Mouse (Mus musculus) CD4-positive, CD25-positive, alpha-beta regulatory T cell, adult 4 months (primary cell): ENCODE measurements around the gene Cxcr4. TPM values are rescaled to one million over a fixed set of nuclear protein-coding genes. Genes with fewer than 3 reads are reported as not detected.

Source experiments
- ATAC-seq: one replicate; pipeline ENCODE4 v1.8.0; 2017
- polyA plus RNA-seq, 2 experiments: library from polyadenylated mRNA; unstranded; fragments of 100-300 nt; shearing (Covaris generic); gene quantifications; one replicate each; pipeline ENCODE4 v1.2.1; 2017

The Cxcr4 gene
- polyA plus RNA-seq, 2 experiments from 2014 or later, result 5.6 to 29.9 TPM

DNA sequence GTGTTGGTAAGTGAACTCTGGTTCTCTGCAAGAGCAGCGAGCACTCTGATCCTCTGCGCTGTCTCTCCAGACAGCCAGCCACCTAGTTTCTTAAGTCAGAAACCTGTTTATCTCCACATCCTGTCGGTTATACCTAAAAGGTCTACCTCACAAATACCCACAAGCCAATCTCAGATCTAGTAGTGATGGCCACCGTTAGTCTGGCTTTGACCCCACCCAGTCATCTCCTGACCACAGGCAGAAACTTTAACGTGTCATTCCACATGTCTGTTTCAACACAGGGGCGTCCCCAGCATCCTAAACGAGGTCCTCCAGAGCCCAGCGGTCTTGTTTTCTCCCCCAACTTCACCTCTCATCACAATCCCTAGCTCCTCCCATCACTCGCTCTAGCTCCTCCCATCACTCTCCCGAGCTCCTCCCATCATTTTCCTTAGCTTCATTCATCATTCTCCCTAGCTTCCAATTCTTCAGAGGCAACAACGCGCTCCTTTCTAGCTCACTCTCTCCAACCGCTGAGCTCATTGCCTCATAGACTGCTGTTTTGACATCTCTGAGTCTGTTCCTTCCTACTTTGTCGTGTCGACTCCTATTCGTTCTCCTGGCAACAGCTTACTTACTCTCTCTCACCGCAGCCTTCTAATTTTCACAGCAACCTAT, 22.0 kb downstream of the Cxcr4 start:
- peak; percentile 84 for ATAC-seq

DNA sequence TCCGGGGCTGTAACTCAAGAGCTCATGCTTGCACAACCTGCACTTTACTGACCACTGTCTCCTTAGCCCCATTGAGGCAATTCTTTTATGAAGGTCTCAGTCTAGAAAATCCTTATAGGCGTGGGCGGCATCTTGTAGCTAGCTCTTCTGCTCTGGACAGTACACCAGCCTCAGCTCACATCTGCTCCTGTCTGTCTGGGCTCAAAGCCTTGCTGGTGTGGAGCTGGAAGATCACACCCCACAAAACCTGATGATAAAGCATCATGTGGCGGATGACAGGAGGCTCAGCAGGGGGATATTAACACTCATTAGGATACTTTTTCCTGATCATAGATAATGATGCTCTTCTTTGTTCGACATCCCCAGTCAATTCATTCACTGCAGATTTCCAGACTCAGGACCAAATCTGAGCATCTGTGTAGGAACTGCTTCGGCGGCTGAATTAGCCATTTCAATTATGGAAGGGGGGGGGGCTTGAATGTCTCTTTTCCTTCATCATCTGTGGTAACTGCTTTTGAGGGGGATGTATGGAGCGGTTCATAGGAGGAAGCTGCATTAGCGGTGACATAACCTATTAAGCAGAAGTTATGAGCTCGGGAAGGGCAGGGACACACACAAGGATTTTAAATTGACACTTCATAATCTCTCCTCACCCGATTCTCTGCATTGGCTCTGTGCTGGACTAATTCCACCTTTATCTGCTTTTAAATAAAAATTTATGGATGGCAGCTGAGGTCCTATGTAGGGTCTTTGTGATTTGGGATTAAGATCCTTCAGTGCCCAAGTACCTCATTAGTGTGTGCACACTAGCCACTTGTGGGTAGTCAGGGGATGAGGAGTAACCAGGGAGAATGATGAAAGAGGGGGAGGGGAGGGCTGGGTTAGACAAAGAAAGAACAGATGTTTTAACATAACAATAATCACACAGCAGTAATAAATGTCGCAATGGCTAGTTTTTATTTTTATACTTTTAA, 24.6 kb downstream of the Cxcr4 start:
- ATAC-seq, result no peak

DNA sequence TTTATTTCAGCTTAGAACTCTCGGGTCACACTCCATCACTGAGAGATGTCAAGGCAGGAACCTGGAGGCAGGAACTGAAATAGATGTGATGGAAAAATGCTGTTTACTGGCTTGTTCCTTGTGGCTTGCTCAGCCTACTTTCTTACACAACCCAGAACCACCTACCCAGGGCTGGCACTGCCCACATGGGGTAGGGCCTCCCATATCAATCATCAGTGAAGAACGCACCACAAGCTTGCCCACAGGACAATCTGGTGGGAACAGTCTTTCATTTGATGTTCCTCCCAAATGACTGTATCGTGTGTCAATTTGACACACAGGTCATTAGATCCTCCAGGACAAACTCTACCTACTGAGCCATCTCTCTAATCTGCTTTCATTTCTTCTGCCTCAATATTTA, 28.2 kb downstream of the Cxcr4 start:
- no peak for ATAC-seq

DNA sequence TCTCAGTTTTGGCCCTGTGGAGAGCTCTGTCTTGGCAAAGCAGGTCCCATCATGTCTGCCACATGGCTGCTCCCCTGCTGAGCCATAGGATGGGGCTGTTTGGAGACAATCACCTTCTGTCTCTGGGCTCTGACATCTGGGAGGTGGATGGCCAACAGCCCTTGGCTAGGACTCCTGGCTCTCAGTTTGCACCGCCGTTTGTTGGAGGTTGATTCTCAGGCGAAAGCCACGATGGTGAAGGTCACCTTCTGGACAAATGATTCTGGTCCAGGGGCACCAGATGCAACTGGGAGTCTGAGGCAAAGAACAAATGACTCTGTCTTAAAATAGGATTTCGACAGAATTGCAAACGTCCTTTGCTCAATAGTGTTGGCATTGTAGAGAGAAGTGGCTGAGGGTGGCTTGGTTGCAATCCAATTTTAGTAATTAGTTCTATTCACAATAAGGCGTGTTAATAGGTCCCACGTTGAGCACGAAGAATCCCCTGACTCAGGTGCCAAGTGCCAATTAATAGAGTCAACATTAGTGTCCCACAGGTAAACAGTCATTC, 30.7 kb downstream of the Cxcr4 start:
- ATAC-seq, result no peak

DNA sequence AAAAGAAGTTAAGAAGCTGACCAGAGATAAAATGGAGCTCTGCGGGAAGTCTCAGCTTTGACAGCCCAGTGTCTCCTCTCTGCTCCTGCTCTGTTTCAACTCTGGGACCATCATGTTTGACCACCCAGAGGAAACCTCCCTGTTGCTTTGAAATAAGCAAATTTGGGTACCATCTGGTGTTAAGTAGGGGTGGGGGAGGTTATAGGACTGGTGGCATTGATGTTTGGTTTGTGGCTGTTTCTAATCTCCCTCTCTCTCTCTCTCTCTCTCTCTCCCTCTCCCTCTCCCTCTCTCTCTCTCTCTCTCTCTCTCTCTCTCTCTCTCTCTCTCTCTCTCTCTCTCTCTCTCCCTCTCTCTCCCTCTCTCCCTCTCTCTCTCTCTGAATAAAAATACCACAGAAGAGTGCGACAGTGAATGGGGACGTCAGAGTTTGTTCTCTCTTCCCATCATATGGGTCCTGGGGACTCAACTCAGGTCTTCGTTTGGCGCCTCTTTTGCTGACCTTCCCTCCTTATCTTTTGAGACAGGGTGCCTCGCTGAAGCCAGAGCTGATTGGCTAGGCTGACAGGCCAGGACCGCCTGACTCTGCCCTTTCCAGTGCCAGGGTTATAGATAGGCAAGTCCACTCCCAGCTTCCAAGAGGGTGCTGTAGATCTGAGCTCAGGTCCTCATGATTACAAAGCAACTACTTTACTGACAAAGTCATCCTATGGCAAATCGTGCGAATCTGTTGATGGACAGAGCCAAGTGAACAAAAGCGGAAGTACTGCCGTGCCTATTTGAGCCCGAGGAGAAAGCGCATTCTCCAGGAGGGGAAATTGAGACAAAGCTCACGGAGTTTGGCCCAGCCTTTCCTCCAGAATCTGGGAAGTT, 31.4 kb downstream of the Cxcr4 start:
- ATAC-seq, result no peak

DNA sequence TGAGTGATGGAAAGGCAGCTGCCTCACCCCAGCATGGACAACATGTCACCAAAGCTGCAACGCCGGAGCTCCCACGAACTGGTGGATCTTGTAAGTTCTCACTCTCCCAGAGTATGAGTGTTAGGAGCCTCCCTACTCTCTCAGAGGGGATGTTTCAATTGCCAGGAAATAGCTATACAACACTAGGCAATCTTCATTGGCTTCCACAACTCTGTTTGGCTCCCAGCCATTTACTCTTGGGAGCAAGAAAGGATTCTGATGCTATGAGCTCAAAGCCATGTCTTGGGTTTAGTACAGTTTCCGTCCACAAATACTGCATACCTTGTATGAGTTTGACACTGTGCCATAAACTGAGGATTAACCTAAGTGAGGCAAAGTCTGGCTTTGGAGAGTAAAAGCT, 34.1 kb downstream of the Cxcr4 start:
- ATAC-seq, result no peak

DNA sequence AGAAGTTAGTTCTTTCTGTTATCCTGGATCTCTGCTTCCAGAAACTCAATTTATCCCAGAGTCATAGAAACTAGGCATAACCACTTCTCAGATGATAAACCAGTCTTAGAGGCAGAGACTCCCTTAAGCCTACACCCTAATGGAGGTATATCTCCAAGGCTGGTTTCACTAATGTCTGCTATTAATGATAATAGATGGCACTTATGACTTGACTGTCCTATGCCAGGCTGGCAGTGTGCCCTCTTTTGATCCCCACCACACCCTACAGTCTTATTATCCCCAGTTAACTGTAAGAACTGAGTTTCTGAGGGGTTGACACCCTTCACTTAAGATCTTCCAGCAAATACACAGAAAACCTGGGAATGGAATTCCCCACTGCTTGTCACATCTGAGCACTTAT, 39.5 kb downstream of the Cxcr4 start:
- no peak for ATAC-seq

DNA sequence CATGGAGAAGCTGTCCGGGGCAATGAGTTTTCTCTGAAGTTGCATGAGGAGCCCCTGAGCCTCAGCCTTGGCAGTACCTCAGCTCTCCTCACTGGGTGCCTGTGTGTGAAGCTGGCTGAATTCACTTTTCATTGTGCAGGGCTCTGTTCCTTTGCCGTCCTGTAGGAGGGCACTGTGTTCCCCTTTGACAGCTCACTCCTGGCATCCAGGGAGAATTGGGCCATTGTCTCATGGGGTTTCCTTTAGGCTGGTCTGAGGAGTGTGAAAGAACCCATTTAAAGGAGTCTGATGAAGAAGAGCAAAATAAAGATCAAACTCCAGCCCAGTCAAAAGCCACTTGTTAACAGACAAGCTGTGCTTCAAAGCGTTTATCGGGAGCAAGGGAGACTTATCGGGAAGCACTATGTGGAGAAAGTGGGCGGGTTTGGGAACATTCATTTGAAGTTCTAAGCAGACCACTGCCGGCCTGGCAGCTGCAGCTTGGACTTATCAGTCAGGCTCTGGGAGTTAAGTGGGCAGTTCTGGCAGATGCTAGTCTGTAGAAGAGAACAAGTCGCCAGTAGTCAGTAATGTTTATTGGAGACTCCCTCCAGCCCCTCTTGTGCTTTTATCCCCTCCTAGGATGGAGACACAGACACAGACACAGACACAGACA, 40.2 kb downstream of the Cxcr4 start:
- ATAC-seq, result no peak

DNA sequence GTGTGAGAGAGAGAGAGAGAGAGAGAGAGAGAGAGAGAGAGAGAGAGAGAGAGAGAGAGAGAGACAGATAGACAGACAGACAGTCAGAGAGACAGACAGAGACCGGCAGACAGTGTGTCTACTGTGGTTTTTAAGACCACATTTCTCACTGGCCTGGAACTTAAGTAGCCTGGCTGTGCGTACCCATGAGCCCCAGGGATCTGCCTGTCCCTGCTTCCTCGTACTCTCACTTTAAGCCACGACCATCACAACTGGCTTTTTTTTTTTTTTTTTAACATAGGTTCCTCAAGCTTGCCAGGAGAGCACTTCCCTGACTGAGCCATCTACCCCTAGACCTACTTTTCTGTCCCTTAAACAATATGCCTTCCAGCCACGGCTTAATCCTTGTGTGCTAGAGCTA, 42.7 kb downstream of the Cxcr4 start:
- peak; percentile 31 for ATAC-seq

DNA sequence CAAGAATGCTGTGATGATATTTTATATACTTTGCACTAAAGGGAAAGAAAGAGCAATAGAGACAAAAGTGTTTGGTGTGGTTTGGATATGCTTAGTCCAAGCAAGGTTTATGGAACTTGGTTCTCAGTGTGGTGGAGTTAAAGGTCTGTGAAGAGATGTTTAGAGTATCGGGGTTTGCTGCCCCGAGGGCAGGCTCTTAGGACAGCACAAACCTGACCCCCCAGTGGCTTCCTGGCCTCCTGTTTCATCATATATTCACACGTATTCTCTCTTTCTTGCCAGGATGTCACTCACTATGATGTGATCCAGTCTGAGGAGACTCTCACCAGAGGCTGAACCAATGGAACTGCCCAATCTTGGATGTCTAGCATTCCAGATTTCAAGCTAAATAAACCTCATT, 43.1 kb downstream of the Cxcr4 start:
- ATAC-seq, result peak; percentile 44

DNA sequence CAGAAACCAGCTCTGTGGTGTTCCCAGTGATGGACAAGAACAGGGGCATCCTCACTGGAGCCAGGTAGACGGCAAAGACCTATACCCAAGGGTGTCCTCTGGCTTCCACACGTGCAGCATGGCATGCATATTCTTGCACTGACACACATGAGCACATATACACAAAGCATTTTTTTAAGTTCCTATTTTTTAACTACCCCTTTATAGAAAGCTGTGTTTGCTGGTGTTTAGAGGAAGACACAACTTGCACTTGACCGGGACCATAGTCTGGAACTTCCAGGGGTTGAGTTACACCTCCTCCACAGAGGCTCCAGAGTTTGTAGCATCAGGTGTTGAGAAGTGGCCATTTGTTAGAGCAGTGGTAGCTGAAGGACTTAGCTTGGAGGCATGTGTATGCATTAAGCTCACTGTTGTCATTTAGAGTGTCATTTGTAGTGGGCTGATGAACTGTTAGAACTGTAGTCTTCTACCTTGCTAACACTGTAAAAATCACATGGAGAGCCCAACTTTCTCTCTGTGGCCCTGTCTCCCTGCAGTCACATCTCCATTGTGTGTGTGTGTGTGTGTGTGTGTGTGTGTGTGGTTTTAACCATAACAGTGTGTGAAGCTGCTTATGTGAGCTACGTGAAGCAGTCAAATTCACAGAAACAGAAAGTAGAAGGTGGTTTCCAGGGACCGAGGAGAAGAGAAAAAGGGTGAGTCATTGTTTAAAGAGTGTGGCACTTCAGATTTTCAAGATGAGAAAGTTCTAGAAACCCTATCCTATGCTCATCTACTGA, 43.7 kb downstream of the Cxcr4 start:
- ATAC-seq, result peak; percentile 96

DNA sequence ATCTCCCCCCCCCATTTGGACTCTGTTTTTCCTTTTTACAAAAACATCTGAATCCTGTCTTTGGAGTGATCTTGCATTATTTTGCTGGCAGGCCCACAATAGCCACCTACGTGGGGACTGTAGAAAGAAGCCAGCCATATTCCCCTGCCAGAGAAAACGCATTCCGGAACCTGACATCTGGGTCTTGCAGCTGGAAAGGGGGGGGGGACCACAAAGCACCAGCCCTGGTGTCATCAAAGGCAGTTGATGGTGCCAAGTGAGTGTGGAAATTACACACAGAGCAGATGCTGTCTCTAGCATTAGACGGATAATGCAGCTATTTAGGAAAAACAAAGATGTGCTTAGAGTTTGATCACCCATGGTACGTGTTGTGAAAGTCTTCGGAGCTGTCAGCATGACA, 46.4 kb downstream of the Cxcr4 start:
- ATAC-seq, result no peak

DNA sequence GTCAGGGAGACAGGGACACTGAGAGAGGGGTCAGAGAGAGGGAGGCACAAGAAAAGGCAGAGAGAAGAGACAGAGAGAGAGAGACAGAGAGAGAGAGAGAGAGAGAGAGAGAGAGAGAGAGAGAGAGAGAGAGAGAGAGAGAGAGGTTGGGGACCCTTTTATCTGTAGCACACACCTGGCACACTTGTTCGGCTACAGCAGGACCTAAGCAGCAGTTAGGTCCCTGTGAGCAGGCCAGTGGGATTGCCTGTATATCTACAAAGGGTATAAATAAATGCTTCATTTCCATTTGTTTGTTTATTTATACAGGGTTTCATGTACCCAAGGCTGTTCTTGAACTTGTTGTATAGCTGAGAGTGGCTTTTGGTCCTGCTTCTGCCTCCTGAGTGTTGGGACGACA, 49.0 kb downstream of the Cxcr4 start:
- no peak for ATAC-seq

DNA sequence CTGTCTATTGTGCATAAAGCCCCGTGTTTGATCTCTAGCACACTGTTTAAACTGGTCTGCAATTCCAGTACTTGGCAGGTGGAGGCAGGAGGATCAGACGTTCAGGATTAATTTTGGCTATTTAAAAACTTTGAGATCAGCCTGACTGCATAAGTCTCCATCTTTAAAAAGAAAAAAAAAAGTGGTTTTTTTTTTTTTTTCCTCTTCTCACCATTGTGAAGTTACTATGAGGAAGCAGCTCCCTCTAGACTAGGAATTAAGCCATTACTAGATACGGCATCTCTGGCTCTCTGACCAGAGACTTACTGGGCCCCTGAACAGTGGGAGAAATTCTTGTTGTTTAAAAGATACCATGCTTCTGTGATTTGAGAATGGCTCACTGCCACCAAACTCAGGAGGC, 49.5 kb downstream of the Cxcr4 start:
- ATAC-seq, result no peak

DNA sequence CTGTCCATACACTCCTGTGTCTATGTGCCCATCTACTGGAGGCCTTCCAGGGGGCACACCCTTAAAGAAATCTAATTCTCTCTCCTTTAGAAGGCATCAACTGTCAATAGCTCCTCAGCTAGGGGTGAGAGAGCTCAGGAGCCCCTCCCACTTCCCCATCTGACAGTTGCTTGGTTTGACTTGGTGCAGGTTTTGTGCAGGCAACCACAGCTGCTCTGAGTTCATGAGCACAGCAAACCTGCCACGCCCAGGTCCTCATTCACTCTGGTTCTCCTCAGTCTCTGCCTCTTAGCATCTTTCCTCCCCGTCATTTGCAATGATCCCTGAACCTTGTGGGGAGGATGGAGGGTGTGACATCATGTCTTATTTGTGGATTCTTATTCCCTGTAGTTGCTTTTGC, 51.9 kb downstream of the Cxcr4 start:
- no peak for ATAC-seq

DNA sequence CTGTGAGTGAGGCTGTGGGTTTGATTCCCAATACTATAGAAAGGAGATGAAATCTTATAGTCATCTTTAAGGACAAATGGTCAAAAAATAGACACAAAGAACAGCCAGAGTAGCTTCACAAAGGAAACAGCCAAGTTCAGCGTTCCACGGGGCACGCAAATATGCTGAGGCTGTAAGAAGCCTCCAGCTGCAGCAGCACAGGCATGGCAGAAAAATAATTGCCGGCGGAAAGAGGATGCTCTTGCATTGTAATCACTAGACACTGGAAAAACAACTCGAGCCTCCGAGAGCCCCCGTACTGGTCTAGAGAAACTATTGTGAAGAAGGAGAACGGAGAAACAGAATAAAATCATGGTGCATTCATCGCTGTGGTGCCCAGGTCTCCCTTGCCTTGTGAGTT, 52.5 kb downstream of the Cxcr4 start:
- no peak for ATAC-seq

Other genes starting within 250 kb of the Cxcr4 start
- gene Mcm6, start 232.6 kb downstream of the Cxcr4 start, polyA plus RNA-seq, result 100 to 1,000 TPM in 1 of 2 experiments, 10 to 100 TPM in 1; 95.2 to 114 TPM
- 100 to 1,000 TPM; 150 to 165 TPM for gene Dars, start 174.9 kb downstream of the Cxcr4 start, polyA plus RNA-seq